In the genomic region with DNA sequence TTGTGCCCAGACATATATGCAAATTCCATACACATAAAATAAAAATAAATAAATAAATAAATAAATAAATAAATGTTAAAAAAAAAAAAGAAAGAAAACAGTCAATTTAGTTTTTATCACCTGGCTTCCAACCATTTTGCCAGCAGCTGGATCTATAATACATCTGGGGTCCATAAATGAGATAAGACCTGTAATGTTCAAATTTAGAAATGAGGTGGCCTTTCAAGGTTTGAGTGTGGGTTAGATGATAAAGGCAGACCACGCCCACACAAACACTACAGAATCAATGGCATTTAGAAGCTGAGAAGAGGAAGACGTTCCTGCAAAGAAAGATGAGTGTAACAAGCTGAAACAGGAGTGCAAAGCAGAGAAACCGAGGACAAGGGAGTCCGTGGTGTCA, we compare ENCODE assay signal across 26 mouse cellular contexts. TPM values are rescaled to one million over a fixed set of nuclear protein-coding genes. Genes with fewer than 3 reads are reported as not detected.
A peak's percentile ranks its signal among the peaks of the same experiment; 100 is the strongest.
DNase-seq lines count a peak whose midpoint lies in the region; ATAC-seq and TF ChIP-seq lines count a peak whose summit lies in the region.
"Had no signal": no experiment of that assay in that cellular context is flagged by ENCODE, and none has a peak within 500 bp of the region (broad histone marks: within the 10 kb centered on the region; RNA-seq: fewer than 3 reads in every experiment).

No protein-coding gene starts in this region.

- 21% methylated on average over 4 of the region's 4 CpGs for WGBS in liver, embryonic 14.5 days (ENCODE audit: insufficient replicate concordance)
- WGBS in heart, embryonic 11.5 days (ENCODE audit: insufficient replicate concordance): 68% methylated on average over 4 of the region's 4 CpGs

- H3K4me3 ChIP-seq in liver, embryonic 14.5 days (ENCODE audit: insufficient read depth in 1 of 2, low read depth in 2 of 2, low read length in 2 of 2): no peak overlapping the region
- H3K4me3 ChIP-seq in heart, embryonic 11.5 days (ENCODE audit: low read depth, low read length): no peak overlapping the region
- H3K4me3 ChIP-seq: embryonic facial prominence, embryonic 15.5 days; erythroblast, embryonic 14.5 days; forebrain, embryonic 10.5 days; heart, adult 2 months; heart, embryonic 12.5 days; hindbrain, embryonic 10.5 days had no signal

- H3K36me3 ChIP-seq in liver, embryonic 14.5 days (replicated peaks; ENCODE audit: control insufficient read depth, insufficient read depth, low read depth): no peaks in the 10 kb centered on the region
- H3K36me3 ChIP-seq in heart, embryonic 11.5 days (ENCODE audit: control insufficient read depth, insufficient read depth, low read length): no peaks in the 10 kb centered on the region
- H3K36me3 ChIP-seq: embryonic facial prominence, embryonic 15.5 days; forebrain, embryonic 10.5 days; heart, embryonic 12.5 days; hindbrain, embryonic 10.5 days had no signal

- DNase-seq in MEL-GATA-1-ER (ENCODE audit: extremely low read depth, low read depth): peak; percentile 36
- peak; percentile 39 for DNase-seq in liver
- peak; percentile 50 to 63 (median 54) for DNase-seq in liver, embryonic 14.5 days (ENCODE audit: low read depth in 3 of 3, low spot score in 3 of 3)
- DNase-seq in ovary, postnatal 14 days (ENCODE audit: low spot score): no peak
- DNase-seq in gastrocnemius, postnatal 36 days: no peak
- DNase-seq in spleen, postnatal 4 days (ENCODE audit: low spot score in 2 of 2): no peak
- DNase-seq: adrenal gland, adult 2 months; adrenal gland, postnatal 25 days; cerebellum, adult 11 months; cerebellum, adult 8-10 months; cerebellum, postnatal 14 days; embryo, embryonic 11 days; heart, adult 2 months had no signal

- no peak overlapping the region; the same call in 1 of the 2 replicates for H3K9ac ChIP-seq in liver, embryonic 14.5 days (replicated peaks)
- H3K9ac ChIP-seq in heart, embryonic 11.5 days (ENCODE audit: low read depth, low read length): no peak overlapping the region
- H3K9ac ChIP-seq: embryonic facial prominence, embryonic 15.5 days; heart, embryonic 12.5 days; hindbrain, embryonic 14.5 days had no signal

- TF ChIP-seq CTCF in liver, embryonic 14.5 days (IDR thresholded peaks at IDR 0.05; ENCODE audit: low read depth): no peak

- peaks cover 11% of the 10 kb centered on the region for H3K27me3 ChIP-seq in liver, embryonic 14.5 days (ENCODE audit: control insufficient read depth, insufficient read depth, low read length)
- H3K27me3 ChIP-seq in heart, embryonic 11.5 days (ENCODE audit: control insufficient read depth, insufficient read depth, low read length): peaks cover 11% of the 10 kb centered on the region
- H3K27me3 ChIP-seq: Patski had no signal

- peaks cover 10 to 26% of the 10 kb centered on the region in 2 experiments for H3K4me1 ChIP-seq in liver, embryonic 14.5 days (replicated peaks; ENCODE audit: control insufficient read depth in 2 of 2, insufficient read depth in 2 of 2, low read length in 1 of 2)
- peaks cover 5% of the 10 kb centered on the region; the same call in 1 of the 2 replicates for H3K4me1 ChIP-seq in heart, embryonic 11.5 days (ENCODE audit: control insufficient read depth, insufficient read depth, low read length)

- peak; percentile 68 for ATAC-seq in liver, embryonic 14.5 days (ENCODE audit: insufficient read depth)
- peak; percentile 54 for ATAC-seq in megakaryocyte progenitor cell, adult 5-6 weeks (replicated peaks; ENCODE audit: poor library complexity)
- ATAC-seq in heart, embryonic 11.5 days (replicated peaks; ENCODE audit: insufficient number of reproducible peaks, low FRiP score, low TSS enrichment): no peak
- ATAC-seq: activated CD4-positive, CD25-positive, alpha-beta regulatory T cell, adult 4 months; forebrain, embryonic 14.5 days; Patski had no signal

- no peaks in the 10 kb centered on the region for H3K9me3 ChIP-seq in liver, embryonic 14.5 days (ENCODE audit: control insufficient read depth, low read length)
- H3K9me3 ChIP-seq in heart, embryonic 11.5 days (replicated peaks; ENCODE audit: control insufficient read depth, low read length): no peaks in the 10 kb centered on the region
- H3K9me3 ChIP-seq: embryonic facial prominence, embryonic 15.5 days; forebrain, embryonic 10.5 days; heart, embryonic 12.5 days; hindbrain, embryonic 10.5 days had no signal

- H3K27ac ChIP-seq in liver, embryonic 14.5 days: no peak overlapping the region
- H3K27ac ChIP-seq in heart, embryonic 11.5 days (ENCODE audit: low read depth, low read length): no peak overlapping the region
- H3K27ac ChIP-seq: embryonic facial prominence, embryonic 15.5 days; forebrain, embryonic 10.5 days; heart, adult 2 months; hindbrain, embryonic 10.5 days; hindbrain, embryonic 14.5 days had no signal

- intact Hi-C loops in gastrocnemius, postnatal 36 days (cut with DNase I): no loop called here

- H3K4me2 ChIP-seq in liver, embryonic 14.5 days (ENCODE audit: low read depth): peak overlapping the region; percentile 41
- H3K4me2 ChIP-seq in heart, embryonic 11.5 days: no peak overlapping the region
- H3K4me2 ChIP-seq: embryonic facial prominence, embryonic 15.5 days; heart, embryonic 12.5 days; hindbrain, embryonic 14.5 days had no signal

- TF ChIP-seq EP300 in liver, embryonic 14.5 days (IDR thresholded peaks at IDR 0.05; ENCODE audit: low read depth): peak; percentile 70

RNA-seq across cellular contexts. Expression of a gene that starts 26.0 kb away (rescaled TPM):
- polyA plus RNA-seq in liver, embryonic 14.5 days (2012; rRNA removed): 0.12 and 0.35 TPM in 2 replicates
- polyA plus RNA-seq in liver, embryonic 14.5 days (2014; fragmentation: Nextera tagmentation; extraction: Ambion mirVana): 0.15 and 0.18 TPM in 2 replicates
- total RNA-seq in megakaryocyte progenitor cell, adult 5-6 weeks (2015): 0.77 and 1.6 TPM in 2 replicates
- total RNA-seq in megakaryocyte progenitor cell, adult 5-6 weeks (2017): 0.25 and 0.47 TPM in 2 replicates
- 0.66 and 0.80 TPM in 2 replicates for polyA plus RNA-seq in heart, embryonic 11.5 days (2014; fragmentation: Nextera tagmentation; extraction: Ambion mirVana)
- total RNA-seq in gastrocnemius, postnatal 36 days (2021): under 1 TPM; 0.15 to 0.22 TPM
- polyA plus RNA-seq: adrenal gland, adult 2 months; erythroblast, embryonic 14.5 days had no signal

RNA-seq across cellular contexts. Expression of a gene that starts 28.8 kb away (rescaled TPM):
- polyA plus RNA-seq in liver, embryonic 14.5 days (2012; rRNA removed): 12.4 and 15.2 TPM in 2 replicates
- 23.7 and 29.9 TPM in 2 replicates for polyA plus RNA-seq in liver, embryonic 14.5 days (2014; fragmentation: Nextera tagmentation; extraction: Ambion mirVana)
- 22.9 and 23.5 TPM in 2 replicates for total RNA-seq in megakaryocyte progenitor cell, adult 5-6 weeks (2015)
- total RNA-seq in megakaryocyte progenitor cell, adult 5-6 weeks (2017): 14.9 and 16.0 TPM in 2 replicates
- 99.7 and 101 TPM in 2 replicates for polyA plus RNA-seq in heart, embryonic 11.5 days (2014; fragmentation: Nextera tagmentation; extraction: Ambion mirVana)
- total RNA-seq in gastrocnemius, postnatal 36 days (2021): 10 to 100 TPM; 15.7 to 17.7 TPM

RNA-seq across cellular contexts. Expression of a gene that starts 41.1 kb away (rescaled TPM):
- polyA plus RNA-seq in liver, embryonic 14.5 days (2012; rRNA removed): 4.1 and 5.6 TPM in 2 replicates
- 7.2 and 9.4 TPM in 2 replicates for polyA plus RNA-seq in liver, embryonic 14.5 days (2014; fragmentation: Nextera tagmentation; extraction: Ambion mirVana)
- 7.0 and 9.2 TPM in 2 replicates for total RNA-seq in megakaryocyte progenitor cell, adult 5-6 weeks (2015)
- total RNA-seq in megakaryocyte progenitor cell, adult 5-6 weeks (2017): 37.1 and 39.0 TPM in 2 replicates
- polyA plus RNA-seq in heart, embryonic 11.5 days (2014; fragmentation: Nextera tagmentation; extraction: Ambion mirVana): 33.3 and 33.6 TPM in 2 replicates
- total RNA-seq in gastrocnemius, postnatal 36 days (2021): 10 to 100 TPM; 45.1 to 47.3 TPM

RNA-seq across cellular contexts. Expression of a gene that starts 48.4 kb away (rescaled TPM):
- 13.8 and 15.0 TPM in 2 replicates for polyA plus RNA-seq in liver, embryonic 14.5 days (2012; rRNA removed)
- polyA plus RNA-seq in liver, embryonic 14.5 days (2014; fragmentation: Nextera tagmentation; extraction: Ambion mirVana): 15.5 and 18.9 TPM in 2 replicates
- not detected in 2 replicates for total RNA-seq in megakaryocyte progenitor cell, adult 5-6 weeks (2015)
- total RNA-seq in megakaryocyte progenitor cell, adult 5-6 weeks (2017): not detected in 2 replicates
- 0.25 and 0.43 TPM in 2 replicates for polyA plus RNA-seq in heart, embryonic 11.5 days (2014; fragmentation: Nextera tagmentation; extraction: Ambion mirVana)
- total RNA-seq in gastrocnemius, postnatal 36 days (2021): 1 to 10 TPM; 4.2 to 4.7 TPM
- total RNA-seq: common myeloid progenitor, adult 5-6 weeks had no signal
- polyA plus RNA-seq: activated CD4-positive, CD25-positive, alpha-beta regulatory T cell, adult 4 months; embryonic facial prominence, embryonic 11.5 days; erythroblast, embryonic 14.5 days; forebrain, embryonic 10.5 days had no signal

Comparison
In these comparisons a context has a peak if more than half of its experiments do, and no peak if none do; other contexts are left out.
1. DNase-seq: peak in MEL-GATA-1-ER (single experiment), liver (single experiment) and liver, embryonic 14.5 days (3 of 3); none in ovary, postnatal 14 days (single experiment), gastrocnemius, postnatal 36 days (0 of 2) and spleen, postnatal 4 days (0 of 2).